Mouse (Mus musculus): ENCODE results near the gene Usp48. TPM values are rescaled to one million over a fixed set of nuclear protein-coding genes. Genes with fewer than 3 reads are reported as not detected.
"Not testable (repeated sequence)": the region's sequence is repeated elsewhere in the genome, so short reads cannot be mapped to it uniquely, and the experiment has no call there.

The Usp48 gene
- polyA plus RNA-seq, 1 experiment from 2014 or later, result 34.6 TPM

- peaks cover 11% of the 10 kb centered on the region for H3K4me1 ChIP-seq
- no peak overlapping the region for H3K4me3 ChIP-seq
- no peak overlapping the region for H3K9ac ChIP-seq
- peaks cover 32% of the 10 kb centered on the region for H3K27me3 ChIP-seq (replicated peaks)
- ATAC-seq (ENCODE audit: extremely low read depth, insufficient number of reproducible peaks, low FRiP score, low TSS enrichment), result no peak
- no peak overlapping the region for H3K4me2 ChIP-seq
- WGBS, result 43% methylated on average over 3 of the region's 3 CpGs
- no peak overlapping the region for H3K27ac ChIP-seq (replicated peaks)
- H3K36me3 ChIP-seq, result no peaks in the 10 kb centered on the region
- H3K9me3 ChIP-seq, result no peaks in the 10 kb centered on the region
Observed at GRCm38 (mm10) chr4:137581815-137582214, 11.7 kb upstream of the Usp48 start.

GRCm38 (mm10) chr4:137589095-137589494 is 4.5 kb upstream of the Usp48 start:
- WGBS, result 72% methylated on average over 2 of the region's 3 CpGs
- not testable (repeated sequence) for H3K36me3 ChIP-seq; H3K4me1 ChIP-seq; H3K9me3 ChIP-seq; H3K27ac ChIP-seq (replicated peaks); H3K4me3 ChIP-seq; ATAC-seq (ENCODE audit: extremely low read depth, insufficient number of reproducible peaks, low FRiP score, low TSS enrichment); H3K4me2 ChIP-seq; H3K27me3 ChIP-seq (replicated peaks); H3K9ac ChIP-seq

GRCm38 (mm10) chr4:137589586-137589985 is 4.0 kb upstream of the Usp48 start:
- Histone ChIP-seq H3K9me3 (no peaks in the 10 kb centered on the region), H3K36me3 (no peaks in the 10 kb centered on the region), H3K27ac (replicated peaks) (no peak overlapping the region), H3K4me3 (no peak overlapping the region), H3K27me3 (replicated peaks) (peaks cover 4% of the 10 kb centered on the region; the same call in 1 of the 2 replicates), H3K4me2 (no peak overlapping the region), H3K9ac (no peak overlapping the region), H3K4me1 (no peaks in the 10 kb centered on the region)
- WGBS, result 78% methylated on average over 3 of the region's 3 CpGs
- no peak for ATAC-seq (ENCODE audit: extremely low read depth, insufficient number of reproducible peaks, low FRiP score, low TSS enrichment)

GRCm38 (mm10) chr4:137590961-137591360 is 2.6 kb upstream of the Usp48 start:
- no peak overlapping the region for H3K27ac ChIP-seq (replicated peaks)

GRCm38 (mm10) chr4:137594496-137595270 is 1.1 kb downstream of the Usp48 start:
- no peaks in the 10 kb centered on the region for H3K9me3 ChIP-seq
- no peaks in the 10 kb centered on the region; the same call in 1 of the 2 replicates for H3K27me3 ChIP-seq (replicated peaks)
- WGBS, result 3% methylated on average over 40 of the region's 40 CpGs
- H3K4me2 ChIP-seq, result peak overlapping the region; percentile 89
- H3K27ac ChIP-seq (replicated peaks), result peak overlapping the region; percentile 99
- H3K4me3 ChIP-seq, result peak overlapping the region; percentile 86
- peak overlapping the region; percentile 95 for H3K9ac ChIP-seq
- H3K4me1 ChIP-seq, result peaks cover 42% of the 10 kb centered on the region
- peak; percentile 6; the same call in 1 of the 2 replicates for ATAC-seq (ENCODE audit: extremely low read depth, insufficient number of reproducible peaks, low FRiP score, low TSS enrichment)
- H3K36me3 ChIP-seq, result no peaks in the 10 kb centered on the region

More at GRCm38 (mm10) chr4:137590961-137591360, 2.6 kb upstream of the Usp48 start:
- ATAC-seq (ENCODE audit: extremely low read depth, insufficient number of reproducible peaks, low FRiP score, low TSS enrichment), result no peak
- WGBS, result 73% methylated on average over 4 of the region's 4 CpGs
- H3K4me2 ChIP-seq, result no peak overlapping the region
- peaks cover 12% of the 10 kb centered on the region for H3K4me1 ChIP-seq
- no peaks in the 10 kb centered on the region for H3K9me3 ChIP-seq
- no peaks in the 10 kb centered on the region for H3K36me3 ChIP-seq
- no peak overlapping the region for H3K9ac ChIP-seq
- H3K4me3 ChIP-seq, result no peak overlapping the region
- H3K27me3 ChIP-seq (replicated peaks), result peaks cover 4% of the 10 kb centered on the region; the same call in 1 of the 2 replicates

- ATAC-seq (ENCODE audit: extremely low read depth, insufficient number of reproducible peaks, low FRiP score, low TSS enrichment), result no peak
- Histone ChIP-seq H3K4me2 (no peak overlapping the region), H3K9me3 (no peaks in the 10 kb centered on the region), H3K27ac (replicated peaks) (no peak overlapping the region), H3K4me1 (peaks cover 57% of the 10 kb centered on the region), H3K36me3 (no peaks in the 10 kb centered on the region), H3K9ac (no peak overlapping the region), H3K4me3 (no peak overlapping the region), H3K27me3 (replicated peaks) (no peaks in the 10 kb centered on the region)
- 95% methylated on average over 4 of the region's 4 CpGs for WGBS
Observed at GRCm38 (mm10) chr4:137597098-137597630, 3.6 kb downstream of the Usp48 start.

GRCm38 (mm10) chr4:137598577-137598976 is 5.0 kb downstream of the Usp48 start:
- Histone ChIP-seq H3K9ac (no peak overlapping the region), H3K9me3 (no peaks in the 10 kb centered on the region), H3K4me1 (peaks cover 70% of the 10 kb centered on the region), H3K4me2 (no peak overlapping the region), H3K4me3 (no peak overlapping the region), H3K36me3 (no peaks in the 10 kb centered on the region), H3K27ac (replicated peaks) (no peak overlapping the region), H3K27me3 (replicated peaks) (no peaks in the 10 kb centered on the region)
- no peak for ATAC-seq (ENCODE audit: extremely low read depth, insufficient number of reproducible peaks, low FRiP score, low TSS enrichment)
- 79% methylated on average over 5 of the region's 5 CpGs for WGBS

- peak overlapping the region; percentile 47 for H3K4me2 ChIP-seq
- peaks cover 40% of the 10 kb centered on the region for H3K36me3 ChIP-seq
- no peaks in the 10 kb centered on the region for H3K27me3 ChIP-seq (replicated peaks)
- peak overlapping the region; percentile 14; the same call in 1 of the 2 replicates for H3K9ac ChIP-seq
- H3K9me3 ChIP-seq, result no peaks in the 10 kb centered on the region
- no peak overlapping the region for H3K4me3 ChIP-seq
- 0 out of 2 replicates have a peak overlapping the region, but pooled peaks have one; percentile 32 for H3K27ac ChIP-seq (replicated peaks)
- 54% methylated on average over 11 of the region's 11 CpGs for WGBS
- H3K4me1 ChIP-seq, result peaks cover 54% of the 10 kb centered on the region
- ATAC-seq (ENCODE audit: extremely low read depth, insufficient number of reproducible peaks, low FRiP score, low TSS enrichment), result no peak
Observed at GRCm38 (mm10) chr4:137603449-137604171, 10.1 kb downstream of the Usp48 start.

GRCm38 (mm10) chr4:137607023-137607422 is 13.5 kb downstream of the Usp48 start:
- no peaks in the 10 kb centered on the region for H3K9me3 ChIP-seq
- no peaks in the 10 kb centered on the region for H3K27me3 ChIP-seq (replicated peaks)
- no peak overlapping the region for H3K27ac ChIP-seq (replicated peaks)
- peaks cover 34% of the 10 kb centered on the region for H3K4me1 ChIP-seq
- 90% methylated on average over 1 of the region's 2 CpGs for WGBS
- H3K4me3 ChIP-seq, result no peak overlapping the region
- no peak overlapping the region for H3K9ac ChIP-seq
- H3K36me3 ChIP-seq, result peaks cover 74% of the 10 kb centered on the region
- no peak overlapping the region for H3K4me2 ChIP-seq
- no peak for ATAC-seq (ENCODE audit: extremely low read depth, insufficient number of reproducible peaks, low FRiP score, low TSS enrichment)

- no peak for ATAC-seq (ENCODE audit: extremely low read depth, insufficient number of reproducible peaks, low FRiP score, low TSS enrichment)
- Histone ChIP-seq H3K4me2 (no peak overlapping the region), H3K4me3 (no peak overlapping the region), H3K9ac (no peak overlapping the region), H3K27ac (replicated peaks) (no peak overlapping the region), H3K36me3 (peaks cover 97% of the 10 kb centered on the region), H3K4me1 (peaks cover 13% of the 10 kb centered on the region), H3K27me3 (replicated peaks) (no peaks in the 10 kb centered on the region), H3K9me3 (no peaks in the 10 kb centered on the region)
- WGBS, result 79% methylated on average over 7 of the region's 7 CpGs
Observed at GRCm38 (mm10) chr4:137609281-137609680, 15.7 kb downstream of the Usp48 start.

- no peak overlapping the region for H3K9ac ChIP-seq
- H3K27ac ChIP-seq (replicated peaks), result no peak overlapping the region
- H3K4me1 ChIP-seq, result peaks cover 9% of the 10 kb centered on the region
- no peaks in the 10 kb centered on the region for H3K9me3 ChIP-seq
- 59% methylated on average over 7 of the region's 7 CpGs for WGBS
- no peaks in the 10 kb centered on the region for H3K27me3 ChIP-seq (replicated peaks)
- ATAC-seq (ENCODE audit: extremely low read depth, insufficient number of reproducible peaks, low FRiP score, low TSS enrichment), result no peak
- H3K36me3 ChIP-seq, result peaks cover 100% of the 10 kb centered on the region
- no peak overlapping the region for H3K4me3 ChIP-seq
- H3K4me2 ChIP-seq, result no peak overlapping the region
Observed at GRCm38 (mm10) chr4:137609702-137610101, 16.1 kb downstream of the Usp48 start.

Data from heart, embryonic 13.5 days (tissue).